Comparison of ENCODE assay signal across 24 mouse cellular contexts in genomic region chr9:107245311-107245710, GRCm38 (mm10). TPM values are rescaled to one million over a fixed set of nuclear protein-coding genes. Genes with fewer than 3 reads are reported as not detected.
"Had no signal": no experiment of that assay in that cellular context is flagged by ENCODE, and none has a peak within 500 bp of the region (broad histone marks: within the 10 kb centered on the region; RNA-seq: fewer than 3 reads in every experiment).

No protein-coding gene starts in this region.

- ATAC-seq: forebrain, postnatal 0 days; hindbrain, postnatal 0 days; intestine, embryonic 15.5 days had no signal

- H3K9me3 ChIP-seq: heart, embryonic 13.5 days; heart, embryonic 15.5 days; hindbrain, embryonic 13.5 days; hindbrain, embryonic 15.5 days; intestine, embryonic 15.5 days; limb, embryonic 13.5 days; limb, embryonic 15.5 days; liver, embryonic 13.5 days; liver, embryonic 15.5 days had no signal

- H3K9ac ChIP-seq: forebrain, postnatal 0 days; heart, embryonic 13.5 days; heart, embryonic 15.5 days; hindbrain, embryonic 13.5 days; hindbrain, embryonic 15.5 days; intestine, embryonic 15.5 days; limb, embryonic 13.5 days; limb, embryonic 15.5 days; liver, embryonic 13.5 days; liver, embryonic 15.5 days had no signal

- H3K4me3 ChIP-seq: heart, embryonic 13.5 days; heart, embryonic 15.5 days; hindbrain, embryonic 13.5 days; hindbrain, embryonic 15.5 days; intestine, embryonic 15.5 days; limb, embryonic 13.5 days; limb, embryonic 15.5 days; liver, embryonic 13.5 days; liver, embryonic 15.5 days had no signal

- H3K36me3 ChIP-seq: heart, embryonic 13.5 days; heart, embryonic 15.5 days; hindbrain, embryonic 13.5 days; hindbrain, embryonic 15.5 days; intestine, embryonic 15.5 days; limb, embryonic 13.5 days; limb, embryonic 15.5 days; liver, embryonic 13.5 days; liver, embryonic 15.5 days had no signal

- H3K27me3 ChIP-seq: hindbrain, embryonic 13.5 days; hindbrain, embryonic 15.5 days; intestine, embryonic 15.5 days; limb, embryonic 15.5 days; liver, embryonic 15.5 days had no signal

- H3K4me1 ChIP-seq: heart, embryonic 13.5 days; heart, embryonic 15.5 days; hindbrain, embryonic 13.5 days; hindbrain, embryonic 15.5 days; intestine, embryonic 15.5 days; limb, embryonic 13.5 days; limb, embryonic 15.5 days; liver, embryonic 13.5 days; liver, embryonic 15.5 days had no signal

- H3K27ac ChIP-seq: heart, embryonic 13.5 days; heart, embryonic 15.5 days; hindbrain, embryonic 13.5 days; hindbrain, embryonic 15.5 days; hindbrain, postnatal 0 days; intestine, embryonic 15.5 days; limb, embryonic 13.5 days; limb, embryonic 15.5 days; liver, embryonic 13.5 days; liver, embryonic 15.5 days had no signal

- DNase-seq: forebrain, postnatal 0 days; gastrocnemius, postnatal 14 days; gastrocnemius, postnatal 36 days; heart, adult 18-20 months; heart, postnatal 14 days; heart, postnatal 36 days; kidney, adult 11 months; kidney, adult 2 months; kidney, postnatal 14 days; kidney, postnatal 36 days; layer of hippocampus, adult 9-11 months; layer of hippocampus, postnatal 36 days; liver, embryonic 13.5 days had no signal

- H3K4me2 ChIP-seq: heart, embryonic 11.5 days; heart, embryonic 13.5 days; heart, embryonic 15.5 days; hindbrain, embryonic 13.5 days; hindbrain, embryonic 15.5 days; intestine, embryonic 15.5 days; limb, embryonic 13.5 days; limb, embryonic 15.5 days; liver, embryonic 13.5 days; liver, embryonic 15.5 days had no signal

RNA-seq across cellular contexts. Expression of gene Dock3, which starts 13.6 kb away (rescaled TPM):
- polyA plus RNA-seq: liver, adult 2 months had no signal
